Mouse (Mus musculus): Measurements from ENCODE around the gene Krt87.
A peak's percentile ranks its signal among the peaks of the same experiment; 100 is the strongest.

DNA sequence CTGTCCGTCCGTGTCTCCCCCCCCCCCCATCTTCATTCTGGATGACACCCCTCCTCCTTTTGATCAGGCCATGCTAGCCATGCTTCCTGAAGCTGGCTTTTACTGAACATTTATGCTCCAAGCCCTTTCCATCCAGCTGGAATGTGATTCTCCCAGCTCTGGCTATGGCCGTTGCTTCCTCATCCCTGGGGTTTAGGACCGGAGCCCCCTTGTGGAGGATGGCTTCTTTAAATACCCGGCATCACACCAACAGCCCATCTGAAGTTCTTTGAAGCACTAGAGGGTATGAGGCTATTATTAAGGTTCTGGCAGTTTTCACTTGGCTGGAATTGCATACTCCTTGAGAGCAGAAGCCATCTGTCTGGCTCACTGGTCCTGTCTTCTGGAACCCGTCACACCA is 17.7 kb downstream of the Krt87 start:
- TF ChIP-seq CTCF (IDR thresholded peaks at IDR 0.05; ENCODE audit: borderline replicate concordance, extremely low read depth, insufficient read depth, insufficient read length), result peak; percentile 37; the same call in 1 of the 2 replicates
- TF ChIP-seq POLR2A (IDR thresholded peaks at IDR 0.05; ENCODE audit: borderline replicate concordance, extremely low read depth, insufficient read depth, insufficient read length, poor library complexity, severe bottlenecking), result no peak

Measured in brain, embryonic 14.5 days (tissue).